Mouse (Mus musculus) lung, postnatal 0 days (tissue): ENCODE measurements around the gene Dnajb7.

Experiments used
- CTCF ChIP-seq: IDR thresholded peaks from 2 replicates; pipeline ENCODE4 v1.5.1; 2016; ENCODE audit warnings: antibody characterized with exemption, mild to moderate bottlenecking
- EP300 ChIP-seq: IDR thresholded peaks from 2 replicates; pipeline ENCODE4 v1.6.1; 2016; ENCODE audit warnings: antibody characterized with exemption, mild to moderate bottlenecking, control low read depth

DNA sequence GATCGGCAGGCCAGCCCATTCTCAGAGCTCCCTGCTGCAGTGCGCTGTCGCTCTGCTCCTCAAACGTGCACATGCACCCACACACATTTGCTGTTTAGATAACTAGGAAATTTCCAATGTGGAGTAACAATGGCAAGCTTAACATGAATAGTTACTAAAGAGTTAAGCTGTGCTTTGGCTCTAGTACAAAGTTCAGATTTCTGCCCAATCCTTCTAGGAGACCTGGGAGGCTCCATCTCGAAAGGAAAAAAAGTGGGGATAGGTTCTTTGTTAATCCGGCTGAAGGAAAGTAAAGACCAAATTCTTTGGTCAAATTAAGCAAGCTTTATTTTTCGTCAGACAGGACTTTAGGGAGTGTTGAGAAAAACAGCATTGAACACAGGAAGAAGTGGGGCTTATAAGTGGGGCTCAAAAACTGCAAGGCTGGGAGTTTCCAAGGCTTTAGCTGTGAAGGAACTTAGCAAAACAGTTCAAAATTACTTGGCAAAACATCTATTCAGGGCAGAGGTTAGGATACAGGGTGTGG, 14.1 kb upstream of the Dnajb7 start:
- no peak for TF ChIP-seq CTCF
- TF ChIP-seq EP300, result no peak
